Mouse (Mus musculus) lung, postnatal 0 days (tissue): Measurements from ENCODE around the gene Ctcf.

Experiments
- CTCF ChIP-seq: IDR thresholded peaks from 2 replicates; pipeline ENCODE4 v1.5.1; 2016; ENCODE audit warnings: antibody characterized with exemption, mild to moderate bottlenecking
- EP300 ChIP-seq: IDR thresholded peaks from 2 replicates; pipeline ENCODE4 v1.6.1; 2016; ENCODE audit warnings: antibody characterized with exemption, mild to moderate bottlenecking, control low read depth

GRCm38 (mm10) chr8:105621841-105622240 is 14.5 kb upstream of the Ctcf start:
- TF ChIP-seq CTCF (no peak), EP300 (no peak)
